Mouse (Mus musculus): ENCODE data around the gene Syne1.

DNA sequence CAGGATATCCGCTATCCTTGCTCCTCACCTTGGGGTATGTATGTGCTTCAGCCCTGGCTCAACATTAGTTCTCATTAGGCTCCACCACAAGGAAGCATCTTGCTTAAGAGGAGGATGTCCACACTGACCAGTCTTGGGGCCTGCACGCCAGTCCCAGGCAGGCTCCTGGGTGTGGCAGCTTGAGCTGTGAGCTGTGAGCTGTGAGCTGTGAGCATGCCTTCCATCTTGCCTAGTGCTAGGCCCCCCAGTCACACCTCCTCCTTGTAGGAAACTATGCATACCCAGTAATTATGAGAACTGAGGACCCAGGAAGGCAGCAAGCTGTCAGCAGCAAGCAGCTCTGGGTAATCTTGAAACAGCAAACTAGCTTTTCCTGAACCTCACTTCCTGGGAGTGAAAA is 2.6 kb downstream of the Syne1 start:
- TF ChIP-seq POLR2A (IDR thresholded peaks at IDR 0.05; ENCODE audit: borderline replicate concordance, low read depth, low read length) (no peak), CTCF (IDR thresholded peaks at IDR 0.05; ENCODE audit: low read depth, low read length) (no peak)

All from bone marrow macrophage, adult 2 months (primary cell).